ENCODE assay signal across 1 mouse cellular context in genomic region chr10:79849941-79850628, GRCm38 (mm10).
TF ChIP-seq lines count a peak whose summit lies in the region.

No protein-coding gene starts in this region.

TF ChIP-seq in MEL, 35 proteins besides CTCF, POLR2A, EP300 and RAD21:
- TF ChIP-seq SMC3 (IDR thresholded peaks at IDR 0.05; ENCODE audit: low read depth, low read length) (no peak), MAZ (IDR thresholded peaks at IDR 0.05; ENCODE audit: low read depth, low read length) (no peak), NELFE (IDR thresholded peaks at IDR 0.05; ENCODE audit: low read depth, low read length) (peak; percentile 38; the same call in 1 of the 2 replicates), POLR2AphosphoS5 (IDR thresholded peaks at IDR 0.05; ENCODE audit: borderline replicate concordance, low read depth, low read length) (no peak), MEF2A (IDR thresholded peaks at IDR 0.05; ENCODE audit: extremely low read depth, insufficient replicate concordance, low read depth, low read length, poor library complexity, severe bottlenecking) (no peak), ZKSCAN1 (IDR thresholded peaks at IDR 0.05; ENCODE audit: low read depth, low read length) (no peak), TAL1 (IDR thresholded peaks at IDR 0.05; ENCODE audit: low read length) (peak; percentile 29; the same call in 1 of the 2 replicates), RCOR1 (IDR thresholded peaks at IDR 0.05; ENCODE audit: low read depth, low read length) (no peak), TBP (IDR thresholded peaks at IDR 0.05; ENCODE audit: low read depth, low read length) (no peak), GATA1 (IDR thresholded peaks at IDR 0.05; ENCODE audit: low read depth, low read length) (no peak), E2F4 (IDR thresholded peaks at IDR 0.05; ENCODE audit: borderline replicate concordance, low read depth, low read length) (no peak), USF1 (IDR thresholded peaks at IDR 0.05; ENCODE audit: low read depth, low read length) (no peak), ELF1 (IDR thresholded peaks at IDR 0.05; ENCODE audit: low read depth, low read length) (0 out of 2 replicates have a peak, but pooled peaks have one; percentile 31), ZNF384 (IDR thresholded peaks at IDR 0.05; ENCODE audit: low read depth, low read length) (peak; percentile 57; the same call in 1 of the 2 replicates), UBTF (IDR thresholded peaks at IDR 0.05; ENCODE audit: borderline replicate concordance, insufficient read depth, low read depth, low read length) (no peak), MXI1 (IDR thresholded peaks at IDR 0.05; ENCODE audit: low read depth, low read length) (no peak), MYC (IDR thresholded peaks at IDR 0.05; ENCODE audit: low read depth, low read length) (peak; percentile 54; the same call in 1 of the 2 replicates), HCFC1 (IDR thresholded peaks at IDR 0.05; ENCODE audit: low read depth, low read length) (0 out of 2 replicates have a peak, but pooled peaks have one; percentile 28), MAFK (IDR thresholded peaks at IDR 0.05; ENCODE audit: borderline replicate concordance, low read depth, low read length) (no peak)
